Mouse (Mus musculus) kidney, adult 10 weeks (tissue): Measurements from ENCODE around the gene Gm49405. TPM values are rescaled to one million over a fixed set of nuclear protein-coding genes. Genes with fewer than 3 reads are reported as not detected.

Experiments used
- polyA plus RNA-seq: library from polyadenylated mRNA; stranded (reverse); fragments of 350-450 nt; fragmentation: Illumina TruSeq; extraction: RNeasy Lipid Tissue Mini Kit (QIAGEN cat#74804); gene quantifications from one replicate; pipeline ENCODE4 v1.2.3, GENCODE M21; 2014; ENCODE audit warnings: low read depth, low replicate concordance

Gene Gm49405
- polyA plus RNA-seq, result not detected

GRCm38 (mm10) chr19:4000119-4000900 is at the start of gene Gm49405, which contains the start of gene Nudt8:
Gm49405 (plus strand) TSS chr19:4000626.
Nudt8 (plus strand) TSS chr19:4000580.

DNA sequence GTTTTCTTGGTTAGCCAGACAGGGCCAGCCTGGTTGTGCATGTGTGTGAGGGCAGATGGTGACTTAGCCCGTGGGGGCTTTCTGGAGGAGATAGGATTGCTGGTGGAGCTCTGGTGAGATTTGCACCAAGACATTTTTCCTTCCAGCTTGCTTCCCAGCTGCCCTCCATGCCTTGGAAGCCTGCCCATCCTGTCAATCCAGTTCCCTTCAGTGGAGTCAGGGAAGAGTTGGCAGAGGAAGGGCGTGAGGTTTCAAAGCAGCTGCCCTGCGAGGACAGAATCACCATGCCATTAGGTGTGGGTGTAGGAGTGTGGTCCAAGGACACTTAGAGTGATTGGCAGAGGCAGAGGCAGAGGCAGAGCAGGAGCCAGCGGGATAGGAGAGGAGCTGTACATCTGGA is 42.0 kb upstream of the Gm49405 start, which contains the start of gene Aldh3b3:
Gene Aldh3b3 (plus strand): TSS at position 176 of the 400 bp plus-strand sequence.

GRCm38 (mm10) chr19:3972229-3972628 is 28.2 kb upstream of the Gm49405 start, which contains the start of gene Aldh3b2:
Aldh3b2 (plus strand) TSS chr19:3972328.

DNA sequence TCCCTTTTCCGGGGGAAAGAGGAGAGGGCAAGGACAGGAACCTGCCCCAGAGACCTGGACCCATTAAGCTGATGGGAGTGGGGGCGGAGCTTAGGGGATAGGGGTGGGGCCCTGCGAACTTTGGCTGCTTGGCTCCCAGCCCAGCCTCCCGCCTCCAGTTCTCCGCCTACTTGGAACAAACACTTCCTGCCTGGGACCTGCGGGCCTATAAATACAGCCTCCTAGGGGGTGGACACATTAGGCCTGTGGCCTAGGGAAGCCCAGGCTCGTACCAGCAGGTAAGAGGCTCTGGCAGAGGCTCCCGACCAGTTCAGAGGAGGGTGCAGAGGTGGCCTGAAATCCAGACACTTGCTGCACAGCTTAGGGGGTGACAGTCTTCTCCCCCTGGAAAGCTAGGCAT is 14.1 kb upstream of the Gm49405 start, which contains the start of gene Acy3:
Gene Acy3 (plus strand): TSS at position 237 of the 400 bp plus-strand sequence.

GRCm38 (mm10) chr19:3992416-3992815 is 8.0 kb upstream of the Gm49405 start, which contains the start of gene Tbx10:
Tbx10 (plus strand) TSS chr19:3992752.

GRCm38 (mm10) chr19:4003112-4003511 is 2.7 kb downstream of the Gm49405 start, which contains the start of gene Doc2g:
Doc2g (plus strand) TSS chr19:4003313.

GRCm38 (mm10) chr19:4012432-4013022 is 12.1 kb downstream of the Gm49405 start, which contains the start of gene Ndufv1:
Ndufv1 (minus strand) TSS chr19:4012806.

DNA sequence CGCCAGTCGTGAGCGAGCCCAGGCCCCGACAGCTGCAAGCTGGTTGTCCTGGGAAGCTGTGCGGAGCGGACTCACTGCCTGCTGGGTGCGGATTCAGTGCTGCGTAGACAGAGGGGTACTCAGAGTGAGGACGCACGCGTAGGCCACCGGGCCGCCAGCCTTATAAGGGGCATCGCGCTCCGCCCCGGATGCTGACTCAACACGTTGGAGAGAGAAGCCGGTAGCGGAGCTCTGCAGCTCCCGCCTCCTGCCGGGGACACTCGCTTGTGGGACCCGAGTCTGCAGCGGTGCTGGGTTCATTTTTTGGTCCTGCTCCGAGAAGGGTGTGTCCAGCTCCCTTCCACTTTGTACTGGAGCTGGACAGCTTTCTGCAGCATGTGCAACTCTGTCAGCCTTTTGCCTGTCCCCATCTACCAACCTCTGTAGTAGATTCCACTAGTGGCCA is 37.4 kb downstream of the Gm49405 start, which contains the start of gene Gstp1:
Gene Gstp1 (minus strand): TSS at position 198 of the 445 bp plus-strand sequence.

DNA sequence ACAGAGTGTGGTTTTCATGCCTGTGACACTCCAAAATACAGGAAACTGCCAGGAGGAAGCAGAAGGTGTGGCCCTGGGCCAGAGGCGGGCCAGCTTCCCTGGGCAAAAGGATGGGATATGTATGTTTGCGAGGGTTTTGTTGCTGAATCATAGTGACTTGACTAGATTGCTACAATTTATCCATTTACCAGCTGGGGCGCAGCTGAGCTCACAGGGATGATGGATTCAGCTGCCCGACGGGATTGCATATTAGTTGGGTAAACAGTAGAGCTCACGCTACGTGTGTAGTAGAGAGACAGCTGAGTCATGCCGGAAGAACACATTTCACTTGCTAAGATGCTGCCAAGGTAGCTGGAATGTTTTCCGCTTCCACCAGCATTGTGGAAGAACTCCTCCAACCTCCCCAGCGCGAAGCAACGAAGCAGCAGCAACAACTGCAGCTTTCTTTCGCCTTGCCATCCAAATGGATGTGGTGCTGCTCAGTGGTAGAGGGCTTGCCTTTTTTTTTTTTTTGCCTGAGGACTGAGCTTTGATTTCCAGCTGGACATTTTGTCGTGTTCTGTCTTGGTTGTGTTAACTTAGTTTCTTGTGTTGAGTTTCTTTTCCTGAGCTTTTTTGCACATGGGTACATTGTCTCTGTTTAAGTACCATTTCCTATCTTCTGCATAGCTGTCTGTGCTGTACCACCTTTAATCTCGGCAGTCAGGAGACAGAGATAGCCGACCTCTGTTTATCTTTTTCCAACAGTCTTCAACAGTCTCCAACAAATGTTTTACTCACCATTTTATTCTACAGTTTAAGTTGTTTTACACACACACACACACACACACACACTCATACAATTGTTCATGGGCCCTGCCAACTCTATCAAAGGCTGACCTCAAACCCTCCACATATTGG is 45.8 kb downstream of the Gm49405 start, which contains the start of gene Gstp2:
Gene Gstp2 (minus strand): TSS at position 58 of the 900 bp plus-strand sequence.

Other genes starting within 250 kb of the Gm49405 start
- gene Kmt5b, start 233.2 kb upstream of the Gm49405 start, polyA plus RNA-seq, result 117 TPM
- 78.9 TPM for gene Chka, start 148.9 kb upstream of the Gm49405 start, polyA plus RNA-seq
- not detected for gene Tcirg1, start 93.5 kb upstream of the Gm49405 start, polyA plus RNA-seq
- 4.6 TPM for gene Ndufs8, start 87.9 kb upstream of the Gm49405 start, polyA plus RNA-seq
- gene Aldh3b1, start 70.8 kb upstream of the Gm49405 start, polyA plus RNA-seq, result 0.53 TPM
- gene Unc93b1, start 65.4 kb upstream of the Gm49405 start, polyA plus RNA-seq, result not detected
- 0.36 TPM for gene Aldh3b3, start 42.0 kb upstream of the Gm49405 start, polyA plus RNA-seq
- gene Aldh3b2, start 28.3 kb upstream of the Gm49405 start, polyA plus RNA-seq, result not detected
- gene Acy3, start 14.1 kb upstream of the Gm49405 start, polyA plus RNA-seq, result 47.4 TPM
- not detected for gene Tbx10, start 7.9 kb upstream of the Gm49405 start, polyA plus RNA-seq
- gene Nudt8, start within 50 bp of the Gm49405 start, polyA plus RNA-seq, result 0.65 TPM
- not detected for gene Doc2g, start 2.7 kb downstream of the Gm49405 start, polyA plus RNA-seq
- 9.9 TPM for gene Ndufv1, start 12.2 kb downstream of the Gm49405 start, polyA plus RNA-seq
- 14.6 TPM for gene Gstp1, start 37.4 kb downstream of the Gm49405 start, polyA plus RNA-seq
- 10.1 TPM for gene Gstp2, start 45.4 kb downstream of the Gm49405 start, polyA plus RNA-seq
- gene Gstp3, start 58.9 kb downstream of the Gm49405 start, polyA plus RNA-seq, result not detected
- not detected for gene Cabp2, start 81.0 kb downstream of the Gm49405 start, polyA plus RNA-seq
- 0.73 TPM for gene Cdk2ap2, start 96.6 kb downstream of the Gm49405 start, polyA plus RNA-seq
- 0.20 TPM for gene Pitpnm1, start 99.4 kb downstream of the Gm49405 start, polyA plus RNA-seq
- gene Aip, start 125.2 kb downstream of the Gm49405 start, polyA plus RNA-seq, result 1.3 TPM
- not detected for gene Gpr152, start 139.2 kb downstream of the Gm49405 start, polyA plus RNA-seq
- gene Cabp4, start 143.4 kb downstream of the Gm49405 start, polyA plus RNA-seq, result not detected
- gene Coro1b, start 148.0 kb downstream of the Gm49405 start, polyA plus RNA-seq, result 9.0 TPM
- 2.3 TPM for gene Ptprcap, start 153.0 kb downstream of the Gm49405 start, polyA plus RNA-seq
- 2.2 TPM for gene Rps6kb2, start 162.7 kb downstream of the Gm49405 start, polyA plus RNA-seq
- 0.49 TPM for gene Carns1, start 174.9 kb downstream of the Gm49405 start, polyA plus RNA-seq
- gene Tbc1d10c, start 190.7 kb downstream of the Gm49405 start, polyA plus RNA-seq, result not detected
- gene Ppp1ca, start 191.4 kb downstream of the Gm49405 start, polyA plus RNA-seq, result 97.3 TPM
- gene Rad9a, start 201.0 kb downstream of the Gm49405 start, polyA plus RNA-seq, result 1.5 TPM
- gene Clcf1, start 213.6 kb downstream of the Gm49405 start, polyA plus RNA-seq, result 0.16 TPM
- not detected for gene AC109138.7, start 213.7 kb downstream of the Gm49405 start, polyA plus RNA-seq
- not detected for gene Pold4, start 231.3 kb downstream of the Gm49405 start, polyA plus RNA-seq